Mouse (Mus musculus): ENCODE measurements around the gene Sdad1. TPM values are rescaled to one million over a fixed set of nuclear protein-coding genes. Genes with fewer than 3 reads are reported as not detected.

Sdad1 gene
- total and polyA plus RNA-seq, 3 experiments = 62.6 to 85.3 (median 76.9) TPM

DNA sequence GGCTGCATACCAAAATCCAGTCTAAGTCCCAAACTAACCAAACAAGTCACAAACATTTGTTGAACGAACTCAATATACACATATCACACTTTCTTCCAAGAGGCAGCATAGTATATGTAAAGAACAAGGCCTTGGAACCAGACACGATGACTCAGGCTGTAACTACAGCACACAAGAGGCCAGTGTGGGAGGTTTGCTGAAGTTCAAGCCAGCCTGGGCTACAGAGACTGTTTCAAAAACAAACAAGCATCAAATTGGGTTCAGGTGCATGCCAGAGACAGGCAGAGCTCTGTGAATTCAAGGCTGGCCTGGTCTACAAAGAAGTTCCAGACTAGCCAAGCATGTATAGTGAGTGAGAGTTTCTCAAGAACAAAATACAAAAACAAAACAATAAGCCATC lies 15.8 kb downstream of the Sdad1 start:
- peaks cover 9% of the 10 kb centered on the region for H3K4me1 ChIP-seq (ENCODE audit: insufficient read depth, low read depth, low read length)
- ATAC-seq (ENCODE audit: extremely low read depth, insufficient number of reproducible peaks, low FRiP score, poor library complexity, severe bottlenecking) (no peak), DNase-seq (ENCODE audit: low spot score) (no peak)
- no peak overlapping the region for H3K4me3 ChIP-seq (ENCODE audit: low read depth, low read length)
- H3K9me3 ChIP-seq (replicated peaks) = no peaks in the 10 kb centered on the region
- peaks cover 97% of the 10 kb centered on the region for H3K36me3 ChIP-seq (replicated peaks)
- no peaks in the 10 kb centered on the region for H3K27me3 ChIP-seq (ENCODE audit: insufficient read depth, low read length)
- no peak for TF ChIP-seq GATA1 (IDR thresholded peaks at IDR 0.05; ENCODE audit: borderline replicate concordance, low read length)
- TF ChIP-seq CTCF (IDR thresholded peaks at IDR 0.05; ENCODE audit: low read depth, low read length) = no peak
- no peak for TF ChIP-seq TAL1 (conservative IDR thresholded peaks at IDR 0.05; ENCODE audit: low read depth, low read length)
- no peak for TF ChIP-seq GATA2 (IDR thresholded peaks at IDR 0.05; ENCODE audit: borderline replicate concordance, low read depth, low read length)
- no peak for TF ChIP-seq POLR2AphosphoS5 (IDR thresholded peaks at IDR 0.05; ENCODE audit: insufficient replicate concordance, low read depth, low read length)

DNA sequence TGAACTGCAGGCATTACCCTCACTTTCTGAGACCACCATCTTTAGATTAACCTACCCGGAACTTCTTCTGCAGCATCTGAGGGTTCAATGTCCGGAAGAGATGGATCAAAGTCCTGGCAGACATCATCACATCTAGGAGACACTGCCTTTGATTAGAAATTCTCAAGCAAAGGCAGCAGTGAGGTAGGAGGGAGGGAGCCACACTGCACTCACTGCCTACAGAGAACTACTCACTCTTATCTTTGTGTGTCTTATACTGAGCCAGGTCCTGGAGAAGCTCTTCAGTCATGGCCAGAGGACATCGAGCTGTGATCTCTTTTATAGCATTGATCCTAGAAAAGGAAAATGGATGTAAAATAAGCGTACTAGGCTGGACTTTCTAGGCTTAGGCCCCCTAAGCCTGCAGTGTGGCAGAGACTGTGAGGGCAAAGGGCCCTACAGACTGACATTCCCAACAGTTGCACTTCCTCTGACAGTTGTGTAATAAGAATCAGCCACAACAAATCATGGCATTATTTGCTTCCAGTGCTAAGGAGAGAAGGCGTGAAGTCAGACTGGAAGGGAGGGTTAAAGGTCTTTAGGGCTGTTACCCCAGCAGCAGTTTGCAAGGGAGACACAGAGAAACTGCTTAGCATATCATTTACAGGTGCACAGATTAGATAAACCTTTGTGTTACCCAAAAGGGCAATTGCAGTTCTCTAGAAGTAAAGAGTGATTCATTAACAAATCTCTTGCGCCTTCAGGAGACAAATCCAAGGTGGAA lies 18.4 kb downstream of the Sdad1 start:
- H3K27me3 ChIP-seq (ENCODE audit: insufficient read depth, low read length) = no peaks in the 10 kb centered on the region
- no peak overlapping the region for H3K4me3 ChIP-seq (ENCODE audit: low read depth, low read length)
- no peaks in the 10 kb centered on the region for H3K9me3 ChIP-seq (replicated peaks)
- TF ChIP-seq TAL1 (conservative IDR thresholded peaks at IDR 0.05; ENCODE audit: low read depth, low read length) = no peak
- no peak for TF ChIP-seq GATA2 (IDR thresholded peaks at IDR 0.05; ENCODE audit: borderline replicate concordance, low read depth, low read length)
- no peak for TF ChIP-seq GATA1 (IDR thresholded peaks at IDR 0.05; ENCODE audit: borderline replicate concordance, low read length)
- TF ChIP-seq POLR2AphosphoS5 (IDR thresholded peaks at IDR 0.05; ENCODE audit: insufficient replicate concordance, low read depth, low read length) = no peak
- no peak for TF ChIP-seq CTCF (IDR thresholded peaks at IDR 0.05; ENCODE audit: low read depth, low read length)
- H3K4me1 ChIP-seq (ENCODE audit: insufficient read depth, low read depth, low read length) = peaks cover 24% of the 10 kb centered on the region
- ATAC-seq (ENCODE audit: extremely low read depth, insufficient number of reproducible peaks, low FRiP score, poor library complexity, severe bottlenecking) (no peak), DNase-seq (ENCODE audit: low spot score) (no peak)
- H3K36me3 ChIP-seq (replicated peaks) = peaks cover 96% of the 10 kb centered on the region

DNA sequence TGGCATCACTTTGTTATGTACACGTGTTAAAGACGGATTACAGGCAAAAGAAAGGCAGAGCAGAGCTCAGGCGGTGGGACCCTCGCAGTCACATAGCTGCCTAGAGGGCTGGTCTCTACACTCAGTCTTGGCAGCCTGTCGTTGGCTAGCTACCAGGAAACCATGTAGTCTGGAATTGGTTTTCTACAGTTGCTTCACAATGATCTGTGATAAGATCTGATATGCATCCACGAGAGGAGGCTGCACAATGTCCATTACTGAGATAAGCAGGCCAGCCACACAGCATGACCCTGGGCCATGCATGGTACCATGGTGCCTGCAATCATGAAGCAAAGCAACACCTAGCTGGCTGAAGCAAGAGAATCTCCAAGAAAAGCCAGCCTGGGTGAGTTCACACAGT lies 22.4 kb downstream of the Sdad1 start:
- Histone ChIP-seq H3K36me3 (replicated peaks) (peaks cover 90% of the 10 kb centered on the region), H3K4me3 (ENCODE audit: low read depth, low read length) (peak overlapping the region; percentile 7; the same call in 1 of the 2 replicates), H3K27me3 (ENCODE audit: insufficient read depth, low read length) (no peaks in the 10 kb centered on the region), H3K4me1 (ENCODE audit: insufficient read depth, low read depth, low read length) (peaks cover 52% of the 10 kb centered on the region), H3K9me3 (replicated peaks) (no peaks in the 10 kb centered on the region)
- ATAC-seq (ENCODE audit: extremely low read depth, insufficient number of reproducible peaks, low FRiP score, poor library complexity, severe bottlenecking) (peak; percentile 77), DNase-seq (ENCODE audit: low spot score) (no peak)
- TF ChIP-seq CTCF (IDR thresholded peaks at IDR 0.05; ENCODE audit: low read depth, low read length) (no peak), GATA1 (IDR thresholded peaks at IDR 0.05; ENCODE audit: borderline replicate concordance, low read length) (no peak), POLR2AphosphoS5 (IDR thresholded peaks at IDR 0.05; ENCODE audit: insufficient replicate concordance, low read depth, low read length) (no peak), GATA2 (IDR thresholded peaks at IDR 0.05; ENCODE audit: borderline replicate concordance, low read depth, low read length) (no peak), TAL1 (conservative IDR thresholded peaks at IDR 0.05; ENCODE audit: low read depth, low read length) (peak; percentile 28; the same call in 1 of the 2 replicates)

DNA sequence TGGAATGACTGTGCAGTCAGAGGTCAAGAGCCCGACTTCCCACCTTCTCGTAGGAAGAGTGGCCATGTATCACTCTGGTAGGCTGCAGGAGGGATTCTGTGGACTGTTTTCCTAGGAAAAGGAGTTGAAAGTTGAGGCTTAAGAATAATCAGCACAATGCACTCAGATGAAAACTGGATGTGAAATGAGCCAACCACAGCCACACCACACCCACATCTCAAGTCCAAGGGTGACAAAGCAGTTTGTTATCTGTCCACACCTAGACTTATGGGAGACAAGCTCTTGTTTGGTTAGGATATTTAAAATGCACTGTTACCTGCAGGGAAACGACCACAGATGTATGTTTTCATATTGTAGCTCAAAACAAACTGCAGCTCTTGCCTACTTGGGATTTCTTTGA lies 27.2 kb downstream of the Sdad1 start:
- H3K4me3 ChIP-seq (ENCODE audit: low read depth, low read length) = peak overlapping the region; percentile 41; the same call in 1 of the 2 replicates

GRCm38 (mm10) chr5:92282571-92282970 lies 27.7 kb downstream of the Sdad1 start:
- peak overlapping the region; percentile 41; the same call in 1 of the 2 replicates for H3K4me3 ChIP-seq (ENCODE audit: low read depth, low read length)
- no peak for TF ChIP-seq POLR2AphosphoS5 (IDR thresholded peaks at IDR 0.05; ENCODE audit: insufficient replicate concordance, low read depth, low read length)
- TF ChIP-seq CTCF (IDR thresholded peaks at IDR 0.05; ENCODE audit: low read depth, low read length) = no peak
- no peak for TF ChIP-seq TAL1 (conservative IDR thresholded peaks at IDR 0.05; ENCODE audit: low read depth, low read length)
- no peak for TF ChIP-seq GATA1 (IDR thresholded peaks at IDR 0.05; ENCODE audit: borderline replicate concordance, low read length)
- TF ChIP-seq GATA2 (IDR thresholded peaks at IDR 0.05; ENCODE audit: borderline replicate concordance, low read depth, low read length) = no peak
- H3K27me3 ChIP-seq (ENCODE audit: insufficient read depth, low read length) = no peaks in the 10 kb centered on the region
- H3K4me1 ChIP-seq (ENCODE audit: insufficient read depth, low read depth, low read length) = peaks cover 70% of the 10 kb centered on the region
- ATAC-seq (ENCODE audit: extremely low read depth, insufficient number of reproducible peaks, low FRiP score, poor library complexity, severe bottlenecking) (no peak), DNase-seq (ENCODE audit: low spot score) (no peak)
- peaks cover 52% of the 10 kb centered on the region for H3K36me3 ChIP-seq (replicated peaks)
- H3K9me3 ChIP-seq (replicated peaks) = no peaks in the 10 kb centered on the region

More for the DNA sequence above, 27.2 kb downstream of the Sdad1 start:
- DNase-seq (ENCODE audit: low spot score) = peak; percentile 59
- Histone ChIP-seq H3K9me3 (replicated peaks) (no peaks in the 10 kb centered on the region), H3K27me3 (ENCODE audit: insufficient read depth, low read length) (no peaks in the 10 kb centered on the region), H3K36me3 (replicated peaks) (peaks cover 57% of the 10 kb centered on the region), H3K4me1 (ENCODE audit: insufficient read depth, low read depth, low read length) (peaks cover 69% of the 10 kb centered on the region)
- no peak for TF ChIP-seq CTCF (IDR thresholded peaks at IDR 0.05; ENCODE audit: low read depth, low read length)
- TF ChIP-seq POLR2AphosphoS5 (IDR thresholded peaks at IDR 0.05; ENCODE audit: insufficient replicate concordance, low read depth, low read length) = no peak
- TF ChIP-seq TAL1 (conservative IDR thresholded peaks at IDR 0.05; ENCODE audit: low read depth, low read length) = peak; percentile 33; the same call in 1 of the 2 replicates
- TF ChIP-seq GATA2 (IDR thresholded peaks at IDR 0.05; ENCODE audit: borderline replicate concordance, low read depth, low read length) = no peak
- TF ChIP-seq GATA1 (IDR thresholded peaks at IDR 0.05; ENCODE audit: borderline replicate concordance, low read length) = no peak
- ATAC-seq (ENCODE audit: extremely low read depth, insufficient number of reproducible peaks, low FRiP score, poor library complexity, severe bottlenecking) = peak; percentile 62

DNA sequence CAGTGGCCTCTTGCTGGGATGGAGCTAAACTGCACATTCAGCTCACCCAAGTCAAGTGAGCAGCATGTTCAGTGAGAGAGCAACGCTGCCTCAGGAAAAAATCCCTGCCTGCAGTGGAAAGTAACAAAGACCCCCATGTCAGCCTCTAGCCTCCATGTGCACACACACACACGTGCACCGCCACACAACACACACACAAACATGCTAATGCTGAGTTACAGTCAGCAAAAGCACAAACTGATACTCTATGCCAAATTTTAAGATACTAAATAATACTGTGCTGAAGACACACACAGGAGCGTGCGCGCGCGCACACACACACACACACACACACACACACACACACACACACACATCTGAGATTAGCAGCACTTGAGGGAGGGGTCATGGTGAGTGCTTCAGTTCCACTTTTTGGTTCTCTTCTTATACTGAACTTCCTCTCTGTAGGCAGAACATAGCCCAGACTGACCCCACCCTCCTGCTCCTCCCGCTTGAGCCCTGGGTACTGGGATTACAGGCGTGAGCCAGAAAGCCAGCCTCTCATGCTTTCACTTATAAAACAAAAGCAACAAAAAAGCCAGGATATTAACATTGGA lies 31.2 kb downstream of the Sdad1 start:
- no peak for TF ChIP-seq TAL1 (conservative IDR thresholded peaks at IDR 0.05; ENCODE audit: low read depth, low read length)
- TF ChIP-seq CTCF (IDR thresholded peaks at IDR 0.05; ENCODE audit: low read depth, low read length) = no peak
- TF ChIP-seq GATA2 (IDR thresholded peaks at IDR 0.05; ENCODE audit: borderline replicate concordance, low read depth, low read length) = no peak
- no peak for TF ChIP-seq GATA1 (IDR thresholded peaks at IDR 0.05; ENCODE audit: borderline replicate concordance, low read length)
- no peak for TF ChIP-seq POLR2AphosphoS5 (IDR thresholded peaks at IDR 0.05; ENCODE audit: insufficient replicate concordance, low read depth, low read length)
- Histone ChIP-seq H3K36me3 (replicated peaks) (peaks cover 40% of the 10 kb centered on the region), H3K4me1 (ENCODE audit: insufficient read depth, low read depth, low read length) (peaks cover 60% of the 10 kb centered on the region), H3K27me3 (ENCODE audit: insufficient read depth, low read length) (no peaks in the 10 kb centered on the region), H3K9me3 (replicated peaks) (no peaks in the 10 kb centered on the region), H3K4me3 (ENCODE audit: low read depth, low read length) (peak overlapping the region; percentile 88; the same call in 1 of the 2 replicates)
- ATAC-seq (ENCODE audit: extremely low read depth, insufficient number of reproducible peaks, low FRiP score, poor library complexity, severe bottlenecking) (peak; percentile 50), DNase-seq (ENCODE audit: low spot score) (peak; percentile 73)

Measured in G1E (cell line).